Mouse (Mus musculus) urinary bladder, postnatal 4 days (tissue): Measurements from ENCODE around the gene Atg7.

Source experiments
- DNase-seq, 2 experiments: peaks; one replicate each; pipeline ENCODE4 v3.0.0; 2021 to 2022; ENCODE audit warnings: low spot score in 2 of 2

Atg7 gene

DNA sequence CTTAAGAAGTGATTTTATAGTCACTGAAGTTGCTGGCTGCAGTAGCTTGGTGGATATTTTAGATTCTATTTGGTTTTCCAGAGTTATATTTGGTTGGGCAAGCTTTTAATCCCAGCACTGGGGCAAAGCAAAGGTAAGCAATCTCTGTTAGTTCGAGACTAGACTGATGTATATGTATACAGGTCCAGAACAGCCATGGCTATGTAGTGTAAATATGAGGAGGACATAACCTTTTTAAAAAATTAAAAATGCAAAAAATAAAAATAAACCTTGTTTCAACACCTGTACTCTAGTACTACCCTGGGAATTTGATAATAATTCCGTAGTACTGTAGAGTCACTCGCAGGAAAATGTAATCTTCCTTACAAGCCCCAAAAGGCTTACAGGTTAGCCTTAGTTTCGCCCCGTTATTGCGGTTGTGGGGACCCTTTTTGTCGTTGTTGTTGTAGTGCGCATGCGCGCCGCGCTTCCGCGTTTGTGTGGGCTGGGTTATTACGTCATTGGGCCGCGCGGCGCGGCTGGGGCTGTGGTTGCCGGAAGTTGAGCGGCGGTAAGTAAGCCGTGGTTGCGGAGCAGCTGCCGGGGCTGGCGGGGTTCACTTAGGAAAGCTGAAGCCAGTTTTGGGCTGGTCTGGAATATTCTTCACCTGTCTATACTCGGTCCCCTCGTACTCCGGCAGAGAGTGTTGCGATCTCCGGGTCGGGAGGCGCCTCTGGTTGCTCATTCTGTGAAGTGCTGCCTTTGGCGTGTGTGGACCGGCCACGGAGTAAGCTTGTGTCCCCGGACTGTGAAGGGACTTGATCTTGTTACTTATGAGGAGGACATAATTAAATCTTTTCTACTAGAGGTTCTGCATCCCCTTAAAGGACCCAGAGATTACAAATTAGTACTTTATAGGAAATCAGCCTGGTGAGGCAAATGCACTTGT is at the start of gene Atg7:
Gene Atg7 (plus strand): TSS at position 497 of the 928 bp plus-strand sequence.
- peak; percentile 87 to 93 for DNase-seq

DNA sequence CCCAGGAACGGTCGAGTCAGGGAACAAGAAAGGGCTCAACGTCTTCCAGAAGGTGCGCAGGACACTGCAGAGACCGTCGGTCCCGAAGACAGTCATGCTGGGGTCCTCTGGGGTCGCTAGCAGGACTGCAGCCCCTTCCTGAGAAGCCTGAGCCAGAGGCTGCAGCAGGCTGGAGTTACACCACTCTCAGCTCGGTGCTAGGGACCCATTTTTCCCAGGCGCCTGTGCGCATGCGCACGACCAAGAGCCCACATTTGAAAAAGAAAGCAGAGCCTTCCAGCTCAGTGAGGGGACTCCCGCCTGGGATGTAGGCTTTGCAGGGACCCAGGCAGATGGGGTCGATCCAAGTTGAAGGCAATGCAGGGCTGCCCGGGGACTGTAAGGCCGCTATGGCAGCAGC is 28.8 kb upstream of the Atg7 start:
- peak; percentile 52 to 79 for DNase-seq

DNA sequence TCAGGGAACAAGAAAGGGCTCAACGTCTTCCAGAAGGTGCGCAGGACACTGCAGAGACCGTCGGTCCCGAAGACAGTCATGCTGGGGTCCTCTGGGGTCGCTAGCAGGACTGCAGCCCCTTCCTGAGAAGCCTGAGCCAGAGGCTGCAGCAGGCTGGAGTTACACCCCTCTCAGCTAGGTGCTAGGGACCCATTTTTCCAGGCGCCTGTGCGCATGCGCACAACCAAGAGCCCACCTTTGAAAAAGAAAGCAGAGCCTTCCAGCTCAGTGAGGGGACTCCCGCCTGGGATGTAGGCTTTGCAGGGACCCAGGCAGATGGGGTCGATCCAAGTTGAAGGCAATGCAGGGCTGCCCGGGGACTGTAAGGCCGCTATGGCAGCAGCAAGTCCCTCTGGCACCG is 9.0 kb upstream of the Atg7 start:
- peak in 1 of 2 experiments; percentile 52 for DNase-seq

DNA sequence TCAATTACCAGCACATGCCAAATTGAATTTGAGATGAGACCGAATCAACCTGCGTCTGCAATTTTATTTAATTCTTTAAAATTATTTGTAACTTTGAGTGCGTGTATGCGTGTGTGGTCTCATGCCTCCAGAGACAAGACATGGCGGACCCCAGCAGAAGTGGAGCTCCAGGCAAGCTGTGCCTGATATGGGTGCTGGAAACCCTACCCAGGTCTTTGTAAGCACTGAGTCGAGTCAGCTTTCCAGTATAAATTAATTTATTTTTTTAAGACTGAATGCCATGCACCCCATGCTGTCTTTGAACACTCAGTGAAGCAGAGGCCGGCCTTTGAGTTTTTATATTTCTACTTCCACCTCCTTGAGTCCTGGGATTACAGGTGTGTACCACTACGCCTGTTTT is 819 bp downstream of the Atg7 start:
- DNase-seq = no peak

DNA sequence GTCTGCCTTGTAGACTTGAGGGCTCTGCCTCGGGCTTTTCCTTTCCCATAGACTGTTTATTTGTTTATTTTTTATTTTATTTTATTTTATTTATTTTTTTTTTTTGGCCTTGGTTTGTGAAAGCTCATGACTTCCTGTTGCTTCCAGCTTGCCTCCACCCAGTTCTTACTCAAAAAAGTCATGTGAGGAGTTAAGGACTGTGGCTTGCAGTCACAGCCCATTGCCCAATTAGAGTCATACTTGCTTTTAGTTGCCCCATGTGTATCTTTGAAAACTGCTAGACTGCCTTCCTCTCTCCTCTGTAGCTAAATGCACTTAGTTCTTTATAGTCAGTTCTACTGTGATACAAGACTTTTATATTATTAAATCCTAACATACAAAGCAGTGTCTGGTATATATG is 1.6 kb downstream of the Atg7 start:
- no peak for DNase-seq

DNA sequence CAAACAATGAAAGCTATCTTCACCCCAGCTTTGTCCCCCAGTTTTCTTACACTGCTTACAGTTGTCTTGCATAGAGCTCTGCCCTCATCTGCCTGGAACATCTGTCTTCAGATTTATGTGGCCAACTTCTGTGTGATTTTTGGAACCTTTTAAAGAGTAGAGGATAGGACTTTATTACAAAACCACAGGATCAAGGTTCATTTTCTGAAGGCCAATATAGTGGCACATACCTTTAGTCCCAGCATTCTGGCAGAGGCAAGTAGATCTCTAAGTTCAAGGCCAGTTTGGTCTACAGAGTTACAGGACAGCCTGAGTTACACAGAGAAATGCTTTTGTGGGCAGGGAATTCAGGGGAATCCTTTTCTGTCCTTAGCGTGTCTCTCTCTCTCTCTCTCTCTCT is 3.3 kb downstream of the Atg7 start:
- no peak for DNase-seq

DNA sequence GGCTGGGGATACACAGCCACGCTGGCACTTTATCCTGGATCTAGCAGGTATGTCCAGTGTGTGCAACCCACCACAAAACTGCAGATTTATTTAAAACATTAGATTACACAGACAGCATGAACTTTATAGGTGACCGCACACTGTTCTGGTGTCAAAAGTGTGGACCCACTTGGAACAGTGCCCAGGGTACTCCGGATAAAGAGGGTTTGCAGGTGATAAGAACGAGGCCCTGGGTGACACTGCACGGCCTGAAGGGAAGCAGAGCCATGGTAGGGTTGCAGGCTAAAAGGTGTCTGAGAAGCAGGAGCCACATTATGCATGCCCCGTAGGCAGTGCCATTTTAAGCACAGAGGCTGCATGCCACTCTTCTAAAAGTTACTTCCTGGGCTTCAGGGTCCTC is 4.1 kb downstream of the Atg7 start:
- DNase-seq = peak in 1 of 2 experiments; percentile 42

DNA sequence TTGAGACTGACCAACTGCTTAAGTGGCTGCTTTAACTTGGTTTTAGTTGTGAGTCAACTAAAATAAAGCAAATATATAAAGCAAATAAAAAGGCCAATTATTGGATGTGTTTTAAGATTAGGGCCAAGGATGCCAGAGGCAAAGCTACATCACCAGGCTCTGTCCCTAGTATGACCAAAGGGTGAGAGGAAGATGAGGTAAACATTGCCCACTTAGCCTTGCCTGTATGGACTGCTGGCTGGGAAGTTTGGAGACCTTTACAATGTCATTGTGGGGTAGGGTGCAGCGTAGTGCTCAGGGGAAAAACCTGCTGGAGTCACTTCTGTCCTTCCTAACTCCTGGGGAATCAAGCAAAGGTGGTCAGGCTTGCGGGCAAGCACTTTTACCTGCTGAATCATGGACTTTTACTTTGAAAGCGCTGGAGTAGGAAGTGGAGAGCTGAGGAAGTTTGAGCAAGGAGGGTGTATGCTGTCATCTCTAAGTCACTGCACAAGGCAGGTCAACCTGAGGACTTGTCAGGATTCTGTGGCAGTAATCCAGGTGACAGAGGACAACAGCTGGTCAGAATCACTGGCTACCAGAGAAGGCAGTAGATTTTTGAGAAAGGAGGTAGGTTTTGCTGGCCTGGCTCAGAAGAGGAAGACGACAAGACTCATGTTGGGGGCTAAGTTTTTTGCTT is 5.6 kb downstream of the Atg7 start:
- peak in 1 of 2 experiments; percentile 53 for DNase-seq

DNA sequence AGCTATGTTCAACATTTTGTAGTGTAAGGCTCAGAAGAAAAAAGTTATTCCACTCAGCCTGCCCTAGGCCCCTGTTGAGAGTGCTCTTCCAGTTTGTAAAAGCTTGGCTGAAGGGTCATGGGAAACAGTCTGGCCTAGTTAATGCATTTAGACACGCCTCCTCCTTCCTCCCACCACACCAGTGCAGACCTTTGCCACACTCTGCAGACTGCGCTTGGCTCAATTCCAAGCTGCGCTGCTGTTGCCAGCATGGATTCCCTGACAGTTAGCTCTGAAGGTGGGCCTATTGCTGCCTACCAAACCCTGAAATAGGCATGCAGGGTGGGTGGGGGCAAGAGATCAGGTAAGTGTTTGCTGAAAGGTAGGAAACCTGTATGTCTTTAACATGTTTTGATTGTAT is 9.3 kb downstream of the Atg7 start:
- DNase-seq = no peak

DNA sequence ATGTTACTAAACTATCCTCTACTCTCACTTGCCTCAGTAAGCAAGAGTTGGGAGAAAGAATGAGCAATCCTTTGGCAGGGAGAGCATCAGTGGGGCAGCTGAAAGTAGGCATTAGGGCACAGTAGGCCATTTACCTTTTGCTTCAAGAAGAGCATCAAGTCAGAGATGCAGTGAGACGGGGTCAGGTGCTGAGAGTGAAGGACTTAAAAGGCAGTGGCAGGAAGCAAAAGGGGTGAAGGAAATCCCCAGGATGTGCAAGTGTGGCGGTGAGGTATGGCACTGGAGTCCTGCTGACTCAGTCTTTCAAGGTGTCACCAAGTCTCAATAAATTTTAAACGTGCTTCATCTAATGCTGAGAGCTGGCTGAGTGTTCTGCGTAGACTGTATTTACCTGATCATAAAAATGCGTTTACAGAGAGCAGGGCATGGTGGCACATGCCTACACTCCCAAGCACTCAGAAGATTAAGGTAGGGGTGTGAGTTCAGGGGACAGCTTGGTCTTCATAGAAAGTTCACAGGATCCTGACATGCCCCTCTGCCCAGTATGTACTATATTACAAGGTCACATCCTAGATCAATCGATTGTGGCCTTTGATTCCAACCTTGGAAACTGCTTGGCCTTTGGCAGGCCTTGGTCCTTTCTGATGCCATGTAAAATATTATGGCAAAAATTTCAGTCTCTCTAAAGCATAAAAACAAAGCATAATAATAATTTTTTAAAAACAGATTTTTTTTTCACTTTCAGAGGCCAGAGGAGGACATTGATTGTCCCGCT is 14.1 kb downstream of the Atg7 start:
- no peak for DNase-seq

DNA sequence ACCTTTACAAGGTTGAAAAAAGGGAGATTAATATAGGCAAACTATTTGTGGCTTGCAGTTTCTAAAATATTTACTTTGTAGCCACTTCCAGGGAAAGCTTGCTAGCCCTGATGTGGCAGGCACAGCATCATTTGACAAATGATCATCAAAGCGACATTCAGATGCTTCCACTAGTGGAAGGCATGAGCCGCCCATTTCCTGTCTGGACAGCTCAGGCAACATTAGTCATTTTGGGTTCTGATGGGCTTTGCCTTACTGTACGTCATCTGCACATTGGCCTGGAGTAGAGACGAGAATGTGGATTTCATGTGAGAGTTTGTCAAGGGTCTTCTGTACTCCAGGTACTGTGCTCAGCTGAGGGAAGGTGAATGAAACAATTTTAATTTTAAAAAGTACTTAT is 14.9 kb downstream of the Atg7 start:
- DNase-seq = no peak

DNA sequence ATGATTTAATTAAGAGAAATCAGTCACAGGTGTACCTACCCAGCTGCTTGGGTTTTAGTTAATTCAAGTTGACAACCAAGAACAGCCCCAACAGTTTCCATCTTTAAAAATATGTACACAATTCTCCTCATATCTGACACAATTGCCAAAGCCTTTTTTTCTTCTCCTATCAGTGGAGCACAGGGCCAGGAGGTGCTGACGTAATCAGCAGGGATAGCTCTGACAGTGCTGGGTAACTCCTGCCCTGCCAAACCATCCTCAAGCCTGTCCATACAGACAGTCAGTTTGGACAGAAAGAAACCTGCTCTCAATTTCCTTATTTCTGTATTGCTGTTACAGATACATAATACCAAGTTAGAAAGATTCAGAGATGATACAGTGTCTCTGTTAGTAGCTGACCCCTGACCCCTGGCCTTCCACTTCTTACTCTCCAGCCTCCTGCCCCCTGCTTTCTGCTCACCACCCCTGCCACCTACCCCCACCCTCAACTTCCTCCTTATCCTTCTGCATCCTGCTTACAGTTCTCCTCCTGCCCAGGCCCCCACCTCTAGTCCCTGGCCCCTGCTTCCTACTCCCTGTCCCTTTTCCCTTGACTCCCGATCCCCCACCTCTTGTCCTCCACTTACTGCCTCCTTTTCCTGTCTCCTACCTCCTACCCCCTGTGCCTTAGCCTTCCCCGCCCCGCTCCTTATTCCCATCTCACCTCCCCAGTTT is 16.5 kb downstream of the Atg7 start:
- DNase-seq = no peak

DNA sequence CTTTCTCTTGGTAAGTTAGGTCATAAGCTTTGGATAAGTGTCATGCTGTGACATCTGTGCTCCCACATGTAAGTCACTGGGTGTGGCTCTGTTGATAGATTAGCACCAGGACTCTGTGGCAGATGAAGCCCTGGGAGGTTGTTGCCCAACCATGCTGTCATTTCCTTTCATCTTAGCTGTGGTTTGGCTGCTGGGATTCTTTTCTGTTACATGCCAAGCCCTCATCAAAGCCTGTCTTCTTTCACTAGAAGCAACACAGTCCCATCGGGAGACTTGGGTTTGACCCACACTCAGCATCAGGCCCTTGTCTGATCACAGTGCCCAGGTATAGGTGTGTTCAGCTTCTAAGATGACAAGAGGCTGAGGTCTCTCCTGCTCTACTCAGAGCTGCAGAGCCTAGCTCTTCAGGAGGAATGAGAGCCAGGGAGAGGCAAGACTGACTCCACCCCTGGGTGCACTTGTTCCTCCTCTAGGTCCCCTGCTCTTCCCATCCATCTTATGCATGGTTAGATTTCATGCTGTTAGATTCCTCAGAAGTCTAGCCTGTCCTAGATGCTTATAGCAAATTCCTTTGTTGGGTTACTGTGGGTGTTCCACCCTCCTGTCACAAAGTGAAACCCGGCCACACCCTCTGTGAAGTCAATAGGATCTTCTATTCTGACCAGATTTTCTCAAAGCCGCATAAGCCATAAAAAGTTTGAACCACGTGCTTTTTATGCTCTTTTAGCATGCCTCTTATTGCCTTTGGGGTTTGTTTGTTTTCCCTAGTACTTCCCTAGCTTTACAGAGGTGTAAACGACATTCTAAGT is 17.3 kb downstream of the Atg7 start:
- no peak for DNase-seq

DNA sequence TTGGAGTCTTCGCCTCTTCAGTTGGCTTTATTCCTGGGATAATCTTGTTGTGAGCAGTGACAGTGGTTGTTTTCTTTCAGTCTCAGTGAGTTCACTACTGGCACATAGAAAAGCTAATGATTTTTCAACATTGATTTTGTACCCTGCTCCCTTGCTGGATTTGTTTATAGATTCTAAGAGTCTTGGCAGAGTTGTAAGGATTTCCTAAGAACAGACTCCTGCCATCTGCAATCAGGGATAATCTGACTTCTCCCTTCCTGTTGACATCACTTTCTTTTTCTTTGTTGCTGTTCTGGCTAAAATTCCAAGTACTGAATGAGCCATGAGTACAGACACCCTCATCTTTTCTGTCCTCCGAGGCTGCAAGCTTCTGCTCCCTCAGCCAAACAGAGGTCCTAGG is 20.8 kb downstream of the Atg7 start:
- no peak for DNase-seq

DNA sequence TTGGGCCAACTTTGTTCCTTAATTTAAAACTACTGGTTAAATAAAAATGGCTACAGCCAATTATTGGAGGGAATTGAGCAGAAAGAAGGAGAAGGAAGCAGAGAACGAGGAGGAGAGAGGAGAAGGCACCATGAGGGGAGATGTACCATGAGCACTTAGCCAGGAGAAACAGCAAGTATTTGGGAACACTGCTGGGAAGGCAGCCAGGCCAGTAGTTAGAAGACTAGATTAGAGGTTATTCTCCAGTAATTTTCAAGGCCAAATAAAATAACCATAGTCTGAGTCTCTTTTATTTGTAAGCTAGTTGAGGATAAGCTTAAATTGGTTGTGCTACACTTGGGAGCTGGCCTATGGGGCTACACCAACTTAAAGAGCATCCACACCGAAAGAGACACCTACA is 21.8 kb downstream of the Atg7 start:
- no peak for DNase-seq

DNA sequence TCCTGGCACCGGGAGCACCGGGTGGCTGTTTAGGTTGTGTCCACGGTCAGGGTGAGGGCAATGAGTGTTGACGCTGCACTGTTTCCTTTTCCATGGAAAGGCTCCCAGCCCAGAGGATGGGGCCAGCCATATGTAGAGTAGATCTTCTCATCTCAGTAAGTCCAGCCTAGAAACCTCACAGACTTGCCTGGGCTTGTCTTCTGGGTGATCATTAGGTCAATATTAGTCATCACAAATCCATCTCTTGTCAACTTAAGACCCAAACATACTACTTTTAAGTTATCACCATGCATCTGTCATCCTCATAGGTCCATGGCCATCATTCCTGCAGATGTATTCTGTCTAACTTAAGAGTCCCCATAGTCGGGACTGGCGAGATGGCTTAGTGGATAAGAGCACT is 24.6 kb downstream of the Atg7 start:
- DNase-seq = no peak

DNA sequence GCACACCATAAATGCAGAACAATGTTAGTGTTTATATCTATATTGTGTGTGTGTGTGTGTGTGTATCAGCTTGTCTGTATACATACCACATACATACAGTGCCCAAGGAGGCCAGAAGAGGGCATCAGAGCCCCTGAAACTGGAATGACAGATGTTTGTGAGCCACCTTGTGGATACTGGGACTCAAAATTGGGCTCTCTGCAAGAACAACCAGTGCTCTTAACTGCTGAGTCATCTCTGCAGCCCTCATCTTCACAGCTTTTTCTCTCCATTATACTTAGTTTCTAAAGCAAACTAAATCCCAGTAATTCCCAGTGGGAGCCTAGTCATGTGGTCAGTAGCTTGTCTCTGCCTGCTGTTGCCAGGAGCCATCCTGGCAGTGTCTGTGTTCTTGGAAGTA is 31.9 kb downstream of the Atg7 start:
- no peak for DNase-seq

DNA sequence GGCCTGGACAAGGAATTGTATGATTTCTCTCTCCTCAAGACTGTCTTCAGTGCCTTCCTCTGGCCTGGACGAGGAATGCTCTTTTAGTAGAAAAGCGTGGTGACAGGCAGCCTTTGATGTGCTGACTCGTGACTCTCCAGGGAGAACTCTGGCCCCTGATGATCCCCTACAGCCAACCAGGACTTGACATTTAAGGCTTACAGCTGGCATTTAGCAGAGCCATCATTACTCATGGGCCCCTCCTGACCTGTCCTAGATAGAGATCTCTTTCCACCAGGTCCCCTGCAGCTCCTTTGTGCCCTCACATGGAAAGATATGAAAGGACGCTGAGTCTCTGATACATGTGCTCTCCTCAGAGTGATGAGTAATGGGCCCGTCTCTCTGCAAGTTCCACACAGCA is 33.2 kb downstream of the Atg7 start:
- no peak for DNase-seq

DNA sequence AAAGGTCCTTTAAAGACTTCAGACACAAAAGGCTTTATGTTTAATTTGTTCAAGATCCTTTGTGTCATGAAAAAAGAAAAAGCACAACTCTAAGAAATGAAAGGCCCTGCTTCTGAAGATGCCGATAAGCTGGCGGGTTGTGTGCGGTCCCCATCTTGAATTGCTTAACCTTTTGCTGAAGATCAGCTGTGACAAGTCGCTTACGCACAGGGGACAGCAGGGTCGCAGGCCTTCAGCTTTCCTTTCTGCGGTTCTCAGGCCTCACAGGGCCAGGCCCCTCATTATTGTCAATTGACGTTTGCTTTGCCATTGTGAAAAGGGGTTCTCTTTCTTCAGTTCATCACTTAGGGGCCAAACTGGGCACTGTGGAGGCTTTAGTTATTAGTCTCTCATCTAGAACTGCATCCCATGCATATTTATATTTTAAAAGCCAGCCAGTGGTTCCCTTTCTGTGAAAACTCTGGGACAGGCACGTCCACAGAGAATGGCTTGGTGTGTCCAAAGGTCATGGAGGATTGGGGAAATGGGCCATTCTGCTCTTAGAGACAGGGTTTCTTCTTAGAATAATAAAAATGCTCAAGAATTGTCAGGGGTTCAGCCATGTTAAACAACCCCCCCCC is 39.3 kb downstream of the Atg7 start:
- DNase-seq = no peak

DNA sequence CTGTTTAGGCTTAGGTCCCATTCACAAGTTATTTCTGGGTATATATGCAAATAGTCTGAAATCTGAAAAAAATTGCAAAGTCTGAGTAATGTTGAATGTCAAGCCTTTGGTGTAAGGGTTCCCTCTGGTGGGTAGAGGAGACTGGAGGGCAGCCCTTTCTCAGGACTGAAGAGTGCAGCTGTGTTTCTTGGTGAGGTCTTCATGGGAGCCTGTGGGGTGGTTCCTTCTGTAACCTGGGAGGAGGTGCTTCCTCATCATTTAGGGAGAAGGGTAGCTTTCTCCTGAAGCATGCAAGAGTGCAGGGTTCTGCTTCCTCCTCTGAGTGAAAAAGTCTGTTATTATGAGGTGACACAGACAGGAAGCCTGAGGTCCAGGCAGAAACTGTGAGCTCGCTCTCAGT is 40.8 kb downstream of the Atg7 start:
- DNase-seq = no peak
